Comparison of ENCODE assay signal across 17 mouse cellular contexts in genomic region chr16:17882196-17882595, GRCm38 (mm10). TPM values are rescaled to one million over a fixed set of nuclear protein-coding genes. Genes with fewer than 3 reads are reported as not detected.
"Had no signal": no experiment of that assay in that cellular context is flagged by ENCODE, and none has a peak within 500 bp of the region (broad histone marks: within the 10 kb centered on the region; RNA-seq: fewer than 3 reads in every experiment).

No protein-coding gene starts in this region.

- H3K9me3 ChIP-seq: intestine, embryonic 15.5 days; kidney, embryonic 15.5 days; limb, embryonic 10.5 days; liver, embryonic 15.5 days; midbrain, embryonic 12.5 days had no signal

- H3K27ac ChIP-seq: intestine, embryonic 15.5 days; kidney, embryonic 15.5 days; left cerebral cortex, adult 2 months; limb, embryonic 10.5 days; liver, embryonic 15.5 days; macrophage; midbrain, embryonic 12.5 days had no signal

- H3K4me2 ChIP-seq: intestine, embryonic 15.5 days; kidney, embryonic 15.5 days; liver, embryonic 11.5 days; liver, embryonic 15.5 days; midbrain, embryonic 12.5 days had no signal

- H3K4me3 ChIP-seq: intestine, embryonic 15.5 days; kidney, embryonic 15.5 days; left cerebral cortex, adult 2 months; limb, embryonic 10.5 days; liver, embryonic 15.5 days; midbrain, embryonic 12.5 days had no signal

- ATAC-seq: intestine, embryonic 15.5 days; midbrain, embryonic 16.5 days had no signal

- H3K27me3 ChIP-seq: intestine, embryonic 15.5 days; kidney, embryonic 15.5 days; liver, embryonic 15.5 days; megakaryocyte, embryonic 14.5 days; midbrain, embryonic 12.5 days had no signal

- H3K9ac ChIP-seq: intestine, embryonic 15.5 days; kidney, embryonic 15.5 days; liver, embryonic 15.5 days; midbrain, embryonic 12.5 days had no signal

- DNase-seq: kidney, adult 18-20 months; kidney, postnatal 25 days; right cerebral cortex, postnatal 14 days; thymus, adult 2 months; thymus, postnatal 25 days had no signal

RNA-seq across cellular contexts. Expression of gene Gm20518, which starts 9.3 kb away (rescaled TPM):
- polyA plus RNA-seq: macrophage had no signal

RNA-seq across cellular contexts. Expression of gene Tssk1, which starts 11.8 kb away (rescaled TPM):
- polyA plus RNA-seq: intestine, embryonic 15.5 days; kidney, embryonic 15.5 days; liver, embryonic 11.5 days; liver, embryonic 15.5 days; macrophage; spleen, adult 2 months had no signal

RNA-seq across cellular contexts. Expression of gene Tssk2, which starts 16.2 kb away (rescaled TPM):
- polyA plus RNA-seq: intestine, embryonic 15.5 days; kidney, embryonic 15.5 days; limb, embryonic 10.5 days; liver, embryonic 15.5 days; macrophage; midbrain, embryonic 12.5 days; midbrain, embryonic 16.5 days; neural tube, embryonic 14.5 days; spleen, adult 2 months had no signal
